Mouse (Mus musculus): ENCODE results near the gene Psma6.

Psma6 gene

GRCm38 (mm10) chr12:55389132-55390081 is 5.4 kb downstream of the Psma6 start:
- in situ Hi-C loops (cut with MboI, MseI) = loop anchor here (5.0 kb wide), 2 partner anchors 72 to 77 kb away; no protein-coding TSS in a partner anchor

GRCm38 (mm10) chr12:55392120-55392519 is 8.1 kb downstream of the Psma6 start:
- in situ Hi-C loops (cut with MboI, MseI) = loop anchor here in 1 of 2 experiments (5.0 kb wide), 1 partner anchor 80 kb away; no protein-coding TSS in a partner anchor

GRCm38 (mm10) chr12:55392733-55393577 is 8.9 kb downstream of the Psma6 start:
- in situ Hi-C loops (cut with MboI, MseI) = loop anchor here in 1 of 2 experiments (5.0 kb wide), 1 partner anchor 81 kb away; no protein-coding TSS in a partner anchor

GRCm38 (mm10) chr12:55395601-55396000 is 11.6 kb downstream of the Psma6 start:
- in situ Hi-C loops (cut with MboI, MseI) = loop anchor here in 1 of 2 experiments (5.0 kb wide), 1 partner anchor 97 kb away; the partner anchor contains the start of gene Nfkbia

GRCm38 (mm10) chr12:55396536-55396935 is 12.5 kb downstream of the Psma6 start:
- in situ Hi-C loops (cut with MboI, MseI) = loop anchor here in 1 of 2 experiments (5.0 kb wide), 1 partner anchor 96 kb away; the partner anchor contains the start of gene Nfkbia

- in situ Hi-C loops (cut with MboI, MseI) = loop anchor here in 1 of 2 experiments (5.0 kb wide), 1 partner anchor 95 kb away; the partner anchor contains the start of gene Nfkbia
These were observed 13.7 kb downstream of the Psma6 start for GRCm38 (mm10) chr12:55397544-55398239.

DNA sequence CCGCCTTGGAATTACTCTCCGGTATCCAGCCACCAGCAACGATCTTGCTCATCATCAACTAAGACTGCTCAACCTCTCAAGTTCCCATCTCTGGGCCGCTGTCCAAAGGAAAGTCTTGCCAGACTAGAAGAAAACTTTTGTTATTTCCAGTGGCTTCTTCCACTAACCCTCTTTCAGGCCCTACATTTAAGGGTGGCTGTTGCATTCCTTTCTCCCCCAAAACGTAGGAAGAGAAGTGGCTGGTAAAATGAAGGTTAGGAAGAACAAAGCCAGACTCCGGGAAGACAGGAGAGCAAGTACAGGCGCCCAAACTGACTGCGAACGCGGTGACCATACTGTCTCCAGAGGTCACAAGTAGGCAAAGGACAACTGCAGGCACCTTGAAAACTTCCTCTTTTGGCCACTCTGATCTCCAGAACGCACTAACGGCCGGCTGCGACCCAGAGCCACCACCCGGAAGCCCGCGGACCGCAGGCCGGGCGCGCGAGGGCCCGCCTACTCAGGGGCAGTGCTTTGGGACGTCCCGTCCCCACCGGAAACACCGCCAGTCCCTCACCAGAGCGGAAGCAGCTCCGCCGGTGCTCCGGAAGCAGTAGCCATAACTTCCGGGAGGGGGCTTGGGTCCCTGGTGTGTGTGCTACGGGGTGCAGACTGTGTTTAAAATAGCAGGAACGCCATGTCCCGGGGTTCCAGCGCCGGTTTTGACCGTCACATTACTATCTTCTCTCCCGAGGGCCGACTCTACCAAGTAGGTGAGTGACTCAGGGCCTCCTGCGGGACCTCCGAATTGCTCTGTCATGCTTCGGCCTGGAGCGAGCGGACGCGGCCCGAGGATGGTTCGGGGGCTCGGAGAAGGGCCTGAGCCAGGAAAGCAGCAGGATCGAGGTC is 14.5 kb downstream of the Psma6 start:
- in situ Hi-C loops (cut with MboI, MseI) = loop anchor here in 1 of 2 experiments (5.0 kb wide), 1 partner anchor 94 kb away; the partner anchor contains the start of gene Nfkbia

GRCm38 (mm10) chr12:55399128-55399677 is 15.2 kb downstream of the Psma6 start:
- in situ Hi-C loops (cut with MboI, MseI) = loop anchor here in 1 of 2 experiments (5.0 kb wide), 1 partner anchor 93 kb away; the partner anchor contains the start of gene Nfkbia

GRCm38 (mm10) chr12:55407888-55408287 is 23.9 kb downstream of the Psma6 start:
- in situ Hi-C loops (cut with MboI, MseI) = loop anchor here in 1 of 2 experiments (5.0 kb wide), 1 partner anchor 89 kb away; no protein-coding TSS in a partner anchor

GRCm38 (mm10) chr12:55415255-55415654 is 31.2 kb downstream of the Psma6 start:
- in situ Hi-C loops (cut with MboI, MseI) = no loop called here

- in situ Hi-C loops (cut with MboI, MseI) = no loop called here
These were observed 31.7 kb downstream of the Psma6 start for GRCm38 (mm10) chr12:55415762-55416161.

GRCm38 (mm10) chr12:55420220-55420619 is 36.2 kb downstream of the Psma6 start:
- in situ Hi-C loops (cut with MboI, MseI) = no loop called here

GRCm38 (mm10) chr12:55422057-55422456 is 38.0 kb downstream of the Psma6 start:
- in situ Hi-C loops (cut with MboI, MseI) = no loop called here

DNA sequence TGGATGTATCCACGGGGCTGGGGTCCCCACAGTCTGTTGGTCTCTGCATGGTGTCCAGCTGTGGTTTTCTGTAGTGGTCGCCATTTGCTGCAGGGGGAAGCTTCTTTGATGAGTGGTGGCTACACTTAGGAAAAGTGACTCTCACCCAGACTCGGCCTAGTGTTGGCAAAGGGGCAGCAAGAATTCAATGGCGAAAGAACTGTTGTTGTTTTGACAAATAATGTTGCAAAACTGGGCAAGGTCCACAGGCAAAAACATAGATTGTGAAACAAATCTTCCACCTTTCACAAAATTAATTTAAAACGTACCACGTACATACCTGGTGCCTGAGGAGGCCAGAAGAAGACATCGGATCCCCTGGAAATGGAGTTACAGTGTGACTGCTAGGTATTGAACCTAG is 42.3 kb downstream of the Psma6 start:
- in situ Hi-C loops (cut with MboI, MseI) = no loop called here

DNA sequence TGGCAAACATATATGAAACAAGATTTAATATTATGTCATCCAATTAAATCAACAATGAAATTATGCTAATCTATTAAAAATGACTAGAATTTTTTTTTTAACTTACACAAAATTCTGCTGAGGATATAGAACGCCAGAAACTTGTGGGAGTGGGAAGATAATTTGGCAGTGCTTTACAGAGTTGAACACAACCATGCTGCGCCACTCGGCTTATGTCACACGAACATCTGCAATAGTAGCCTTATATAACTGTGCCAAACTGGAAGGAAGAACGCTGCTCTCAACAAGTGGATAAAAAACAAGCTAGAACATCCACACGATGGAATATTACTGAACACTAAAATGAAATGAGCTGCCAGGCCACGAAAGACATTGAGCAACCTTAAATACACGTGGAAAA is 45.2 kb downstream of the Psma6 start:
- in situ Hi-C loops (cut with MboI, MseI) = no loop called here

DNA sequence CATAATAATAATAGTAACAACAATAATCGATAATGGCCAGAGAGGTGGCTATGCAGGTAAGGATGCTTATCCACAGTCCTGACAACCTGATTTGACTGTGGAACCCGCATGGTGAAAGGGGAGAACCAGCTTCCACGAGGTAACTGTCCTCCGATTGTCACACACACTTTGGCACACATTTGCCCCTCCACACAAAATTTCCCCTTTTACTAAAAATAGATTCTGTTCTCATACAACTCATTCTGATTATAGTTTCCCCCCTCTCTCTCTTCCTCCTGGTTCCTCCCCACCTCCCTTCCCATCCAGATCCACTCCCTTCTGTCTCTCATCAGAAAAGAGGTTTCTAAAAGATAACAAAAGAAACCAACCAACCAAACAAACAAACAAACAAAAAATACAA is 45.9 kb downstream of the Psma6 start:
- in situ Hi-C loops (cut with MboI, MseI) = no loop called here

DNA sequence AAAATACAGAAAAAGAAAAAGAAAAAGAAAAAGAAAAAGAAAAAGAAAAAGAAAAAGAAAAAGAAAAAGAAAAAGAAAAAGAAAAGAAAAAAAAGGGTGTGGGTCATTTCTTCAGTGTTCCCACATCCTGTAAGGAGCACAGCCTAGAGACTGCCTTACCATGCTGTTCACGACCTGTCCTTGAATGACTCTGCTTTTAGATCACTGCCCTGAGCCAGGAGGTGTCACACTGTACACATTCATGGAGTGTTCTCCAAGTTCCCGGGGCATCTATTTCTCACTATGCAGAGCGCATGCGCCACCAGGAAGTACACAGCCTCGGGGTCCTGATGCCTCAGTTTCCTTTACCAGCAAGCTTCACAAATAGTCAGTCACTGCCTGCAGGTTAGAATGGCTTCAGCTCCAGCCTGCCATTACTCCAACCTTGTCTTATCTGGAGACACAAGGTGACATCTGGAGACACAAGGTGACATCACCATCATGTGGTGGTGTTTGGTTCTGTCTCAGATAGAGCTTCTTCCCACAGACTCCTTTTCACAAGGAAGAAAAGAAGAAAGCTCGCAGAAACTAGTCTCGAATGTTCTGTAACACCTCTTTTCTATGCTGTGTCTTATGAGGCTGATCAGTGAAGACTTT is 48.4 kb downstream of the Psma6 start:
- in situ Hi-C loops (cut with MboI, MseI) = no loop called here

- in situ Hi-C loops (cut with MboI, MseI) = no loop called here
These were observed 48.9 kb downstream of the Psma6 start for GRCm38 (mm10) chr12:55432920-55433284.
